Mouse (Mus musculus): Measurements from ENCODE around the gene Serpinf2.

DNA sequence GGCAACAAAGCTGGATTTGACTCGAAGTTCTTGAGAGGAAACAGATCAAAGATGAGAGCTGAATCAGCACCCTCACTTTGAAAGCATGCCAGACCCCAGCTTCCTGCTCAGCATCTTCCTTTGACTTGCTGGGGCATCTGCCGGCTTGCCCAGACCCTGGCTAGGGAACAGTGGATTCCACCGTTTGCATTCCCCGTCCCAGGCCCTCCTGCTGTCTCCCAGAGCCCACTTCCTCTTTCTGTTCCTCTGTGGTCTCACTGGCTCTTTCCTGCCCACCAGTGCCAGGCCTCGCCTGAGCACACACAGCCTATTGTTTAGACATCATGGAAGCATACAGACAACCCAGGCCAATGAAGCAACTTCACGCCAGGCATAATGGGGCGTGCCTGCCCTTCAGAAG is 24.3 kb downstream of the Serpinf2 start:
- no peak for TF ChIP-seq CTCF (IDR thresholded peaks at IDR 0.05; ENCODE audit: control insufficient read depth, insufficient read depth, low read length)
- TF ChIP-seq POLR2A (IDR thresholded peaks at IDR 0.05; ENCODE audit: borderline replicate concordance, control insufficient read depth, low read depth, low read length), result no peak

All from bone marrow, adult 2 months (tissue).